Mouse (Mus musculus): ENCODE results near the gene Vwa8. TPM values are rescaled to one million over a fixed set of nuclear protein-coding genes. Genes with fewer than 3 reads are reported as not detected.
A peak's percentile ranks its signal among the peaks of the same experiment; 100 is the strongest.

The Vwa8 gene
- polyA plus RNA-seq, 1 experiment from 2014 or later = 11.7 TPM

DNA sequence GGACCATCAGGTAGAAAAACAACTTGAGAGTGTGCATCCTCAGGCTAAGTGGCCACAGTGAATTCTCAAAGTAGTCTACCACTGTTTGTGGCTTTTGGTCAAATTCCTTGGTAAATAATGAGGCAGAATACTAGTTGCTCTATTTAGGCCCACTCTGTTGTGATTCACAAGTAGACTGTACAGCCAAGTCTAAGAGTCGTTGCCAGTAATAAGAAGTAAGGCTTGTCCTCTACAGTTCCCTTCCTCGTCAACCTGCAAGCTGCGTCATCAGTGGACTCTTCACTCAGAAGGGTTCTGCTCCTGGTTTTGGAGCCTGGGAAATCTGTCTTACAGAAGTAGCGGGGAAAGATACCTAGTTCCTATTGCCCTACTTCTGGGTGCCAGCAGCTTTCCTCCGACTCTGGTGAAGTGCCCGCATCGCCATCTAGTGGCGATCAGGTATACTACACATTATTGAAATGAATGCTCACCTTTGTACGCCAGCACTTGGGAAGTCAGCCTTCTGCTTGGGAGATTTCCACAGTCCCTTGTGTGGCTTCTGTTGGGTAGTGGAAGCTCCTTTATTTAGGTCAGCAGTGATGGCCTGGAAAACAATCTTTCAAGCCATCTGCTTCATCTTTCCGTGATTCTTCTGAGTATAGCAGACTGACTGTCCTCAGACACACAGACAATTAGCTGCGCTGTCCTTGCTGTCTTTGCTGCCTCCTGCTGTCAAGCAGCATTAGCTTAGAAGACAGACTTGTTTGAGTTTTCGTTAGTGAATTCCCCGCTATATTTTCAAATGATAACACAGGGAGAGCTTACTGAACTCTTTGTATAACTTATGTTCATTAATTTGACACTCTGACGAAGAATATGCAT is 258.0 kb downstream of the Vwa8 start:
- WGBS = 26% methylated on average over 14 of the region's 14 CpGs
- no peak overlapping the region for H3K9ac ChIP-seq (ENCODE audit: low read length)
- TF ChIP-seq CTCF (IDR thresholded peaks at IDR 0.05; ENCODE audit: low read depth) (peak; percentile 84), EP300 (optimal IDR thresholded peaks at IDR 0.05) (no peak)
- no peak overlapping the region for H3K4me3 ChIP-seq (ENCODE audit: low read depth, low read length)
- no peaks in the 10 kb centered on the region for H3K4me1 ChIP-seq (replicated peaks; ENCODE audit: control insufficient read depth, insufficient read depth)
- DNase-seq (ENCODE audit: low spot score) (peak; percentile 73), ATAC-seq (ENCODE audit: low FRiP score, low TSS enrichment) (peak; percentile 63; the same call in 1 of the 2 replicates)
- no peaks in the 10 kb centered on the region for H3K27me3 ChIP-seq (ENCODE audit: control insufficient read depth, insufficient read depth, low read length)
- no peaks in the 10 kb centered on the region for H3K36me3 ChIP-seq (ENCODE audit: control insufficient read depth, insufficient read depth, low read length)
- no peaks in the 10 kb centered on the region for H3K9me3 ChIP-seq (ENCODE audit: control insufficient read depth, low read length)
- H3K4me2 ChIP-seq (replicated peaks; ENCODE audit: low read depth) = no peak overlapping the region
- H3K27ac ChIP-seq (replicated peaks) = no peak overlapping the region

DNA sequence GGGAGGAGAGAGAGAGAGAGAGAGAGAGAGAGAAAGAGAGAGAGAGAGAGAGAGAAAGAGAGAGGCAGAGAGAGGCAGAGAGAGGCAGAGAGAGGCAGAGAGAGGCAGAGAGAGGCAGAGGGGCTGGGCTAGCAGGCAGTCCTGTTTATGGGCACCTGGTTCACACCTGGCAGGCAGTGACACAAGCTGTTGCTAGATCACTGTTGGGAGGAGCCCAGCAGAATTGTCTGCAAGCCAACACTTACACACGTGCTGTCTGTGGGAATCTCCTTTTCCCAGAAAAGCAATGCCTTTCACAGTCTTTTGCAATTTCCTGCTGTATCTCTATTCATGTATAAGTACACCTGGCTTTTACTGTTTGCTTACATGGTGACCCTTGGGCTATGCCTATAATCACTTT is 260.5 kb downstream of the Vwa8 start:
- TF ChIP-seq CTCF (IDR thresholded peaks at IDR 0.05; ENCODE audit: low read depth) (no peak), EP300 (optimal IDR thresholded peaks at IDR 0.05) (no peak)
- no peaks in the 10 kb centered on the region for H3K9me3 ChIP-seq (ENCODE audit: control insufficient read depth, low read length)
- DNase-seq (ENCODE audit: low spot score) (no peak), ATAC-seq (ENCODE audit: low FRiP score, low TSS enrichment) (no peak)
- H3K27ac ChIP-seq (replicated peaks) = no peak overlapping the region
- no peak overlapping the region for H3K4me3 ChIP-seq (ENCODE audit: low read depth, low read length)
- no peaks in the 10 kb centered on the region for H3K4me1 ChIP-seq (replicated peaks; ENCODE audit: control insufficient read depth, insufficient read depth)
- no peaks in the 10 kb centered on the region for H3K27me3 ChIP-seq (ENCODE audit: control insufficient read depth, insufficient read depth, low read length)
- H3K4me2 ChIP-seq (replicated peaks; ENCODE audit: low read depth) = no peak overlapping the region
- H3K36me3 ChIP-seq (ENCODE audit: control insufficient read depth, insufficient read depth, low read length) = no peaks in the 10 kb centered on the region
- 29% methylated on average over 1 of the region's 1 CpGs for WGBS
- no peak overlapping the region for H3K9ac ChIP-seq (ENCODE audit: low read length)

DNA sequence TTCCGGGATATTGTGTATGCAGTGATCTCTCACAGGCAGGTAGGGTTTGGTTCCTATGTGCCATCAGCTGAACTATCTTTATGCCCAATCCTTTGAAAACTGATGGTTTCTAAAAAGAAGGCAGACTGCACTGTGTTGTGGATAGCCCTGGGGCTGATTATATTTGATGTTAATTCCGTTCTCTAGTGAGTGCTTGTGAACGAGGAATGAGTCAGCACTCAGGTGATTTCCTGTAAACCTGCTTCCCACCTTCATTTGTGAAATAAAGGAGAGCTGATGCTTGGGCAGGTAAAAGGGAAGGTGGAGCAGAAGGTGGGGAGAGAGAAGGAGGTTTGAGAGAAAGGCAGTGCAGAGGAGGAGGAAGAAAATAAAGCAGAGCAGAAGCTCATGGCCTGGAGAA is 261.2 kb downstream of the Vwa8 start:
- Histone ChIP-seq H3K27me3 (ENCODE audit: control insufficient read depth, insufficient read depth, low read length) (no peaks in the 10 kb centered on the region), H3K4me3 (ENCODE audit: low read depth, low read length) (no peak overlapping the region), H3K9ac (ENCODE audit: low read length) (no peak overlapping the region), H3K9me3 (ENCODE audit: control insufficient read depth, low read length) (no peaks in the 10 kb centered on the region), H3K27ac (replicated peaks) (no peak overlapping the region), H3K4me1 (replicated peaks; ENCODE audit: control insufficient read depth, insufficient read depth) (no peaks in the 10 kb centered on the region), H3K36me3 (ENCODE audit: control insufficient read depth, insufficient read depth, low read length) (no peaks in the 10 kb centered on the region), H3K4me2 (replicated peaks; ENCODE audit: low read depth) (no peak overlapping the region)
- DNase-seq (ENCODE audit: low spot score) (no peak), ATAC-seq (ENCODE audit: low FRiP score, low TSS enrichment) (no peak)
- TF ChIP-seq EP300 (optimal IDR thresholded peaks at IDR 0.05) (no peak), CTCF (IDR thresholded peaks at IDR 0.05; ENCODE audit: low read depth) (no peak)
- WGBS = 57% methylated on average over 3 of the region's 3 CpGs

DNA sequence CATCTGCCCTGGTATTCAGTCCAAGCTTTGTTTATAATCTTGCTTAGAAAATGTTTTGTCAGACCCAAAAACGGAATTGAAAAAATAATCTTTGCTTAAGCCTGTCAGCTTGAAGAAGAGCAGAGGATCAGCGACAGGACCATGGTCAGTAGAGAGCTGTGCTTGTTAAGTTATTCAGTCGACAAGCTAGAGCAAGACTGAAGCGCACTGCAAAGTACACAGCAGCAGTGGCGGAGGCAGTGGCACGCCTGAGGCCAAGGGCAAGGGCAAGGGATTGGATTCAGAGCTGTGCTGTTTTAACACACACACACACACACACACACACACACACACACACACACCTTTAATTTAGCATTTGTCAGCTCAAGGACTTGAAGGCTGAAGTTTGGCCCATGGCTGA is 263.2 kb downstream of the Vwa8 start:
- Histone ChIP-seq H3K9ac (ENCODE audit: low read length) (no peak overlapping the region), H3K27me3 (ENCODE audit: control insufficient read depth, insufficient read depth, low read length) (no peaks in the 10 kb centered on the region), H3K36me3 (ENCODE audit: control insufficient read depth, insufficient read depth, low read length) (no peaks in the 10 kb centered on the region), H3K4me3 (ENCODE audit: low read depth, low read length) (no peak overlapping the region), H3K9me3 (ENCODE audit: control insufficient read depth, low read length) (no peaks in the 10 kb centered on the region), H3K4me1 (replicated peaks; ENCODE audit: control insufficient read depth, insufficient read depth) (no peaks in the 10 kb centered on the region), H3K27ac (replicated peaks) (no peak overlapping the region), H3K4me2 (replicated peaks; ENCODE audit: low read depth) (no peak overlapping the region)
- DNase-seq (ENCODE audit: low spot score) (no peak), ATAC-seq (ENCODE audit: low FRiP score, low TSS enrichment) (no peak)
- TF ChIP-seq EP300 (optimal IDR thresholded peaks at IDR 0.05) (no peak), CTCF (IDR thresholded peaks at IDR 0.05; ENCODE audit: low read depth) (no peak)
- WGBS = 38% methylated on average over 6 of the region's 6 CpGs

DNA sequence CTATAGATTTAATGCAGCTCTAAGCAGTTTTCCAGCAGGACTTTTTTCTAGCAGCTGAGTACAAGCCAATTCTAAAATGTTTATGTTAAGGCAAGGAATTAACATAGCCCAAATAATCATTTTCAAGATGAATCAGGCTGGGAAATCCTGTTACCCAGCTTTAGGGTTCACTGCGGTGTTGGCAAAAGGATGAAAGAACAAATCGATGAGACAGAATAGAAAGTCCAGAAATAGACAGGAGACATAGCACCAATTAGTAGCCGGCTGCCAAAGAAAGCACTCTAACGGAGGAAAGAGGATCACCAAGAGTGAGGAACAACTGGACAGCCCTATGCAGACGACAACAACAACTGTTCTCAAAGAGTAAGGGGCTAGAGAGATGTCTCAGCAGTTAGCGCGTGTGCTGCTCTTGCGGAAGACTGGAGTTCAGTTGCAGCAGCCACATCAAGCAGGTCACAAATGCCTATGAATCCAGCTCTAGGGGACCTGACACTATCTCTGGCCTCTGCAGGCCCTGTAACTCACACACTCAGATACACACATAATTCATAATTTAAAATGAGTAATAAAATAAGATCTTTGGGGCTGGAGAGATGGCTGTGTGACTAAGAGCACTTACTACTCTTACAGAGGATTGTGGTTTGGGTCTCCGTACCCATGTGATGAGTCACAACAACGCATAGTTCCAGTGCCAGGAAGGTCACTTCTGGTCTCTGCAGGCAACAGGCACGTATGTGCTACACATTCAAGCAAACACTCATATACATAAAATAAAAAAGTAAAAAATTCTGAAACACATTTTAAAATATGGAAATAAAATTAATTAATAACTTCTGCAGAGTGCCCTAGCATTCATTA is 265.9 kb downstream of the Vwa8 start:
- DNase-seq (ENCODE audit: low spot score) = no peak
- Histone ChIP-seq H3K27me3 (ENCODE audit: control insufficient read depth, insufficient read depth, low read length) (no peaks in the 10 kb centered on the region), H3K9me3 (ENCODE audit: control insufficient read depth, low read length) (no peaks in the 10 kb centered on the region), H3K36me3 (ENCODE audit: control insufficient read depth, insufficient read depth, low read length) (no peaks in the 10 kb centered on the region), H3K27ac (replicated peaks) (no peak overlapping the region), H3K4me2 (replicated peaks; ENCODE audit: low read depth) (no peak overlapping the region), H3K9ac (ENCODE audit: low read length) (no peak overlapping the region), H3K4me1 (replicated peaks; ENCODE audit: control insufficient read depth, insufficient read depth) (no peaks in the 10 kb centered on the region), H3K4me3 (ENCODE audit: low read depth, low read length) (no peak overlapping the region)
- TF ChIP-seq EP300 (optimal IDR thresholded peaks at IDR 0.05) = no peak
- no peak for TF ChIP-seq CTCF (IDR thresholded peaks at IDR 0.05; ENCODE audit: low read depth)
- no peak for ATAC-seq (ENCODE audit: low FRiP score, low TSS enrichment)
- WGBS = 67% methylated on average over 11 of the region's 11 CpGs

Data from stomach, postnatal 0 days (tissue).